Mouse (Mus musculus) liver, embryonic 14.5 days (tissue): Measurements from ENCODE around the gene Ctsl.

Experiments used
- CTCF ChIP-seq: IDR thresholded peaks from 2 replicates; pipeline ENCODE4 v1.5.1; 2016; ENCODE audit warnings: antibody characterized with exemption, low read depth, control low read depth
- EP300 ChIP-seq: IDR thresholded peaks from 2 replicates; pipeline ENCODE4 v1.6.1; 2016; ENCODE audit warnings: antibody characterized with exemption, low read depth

DNA sequence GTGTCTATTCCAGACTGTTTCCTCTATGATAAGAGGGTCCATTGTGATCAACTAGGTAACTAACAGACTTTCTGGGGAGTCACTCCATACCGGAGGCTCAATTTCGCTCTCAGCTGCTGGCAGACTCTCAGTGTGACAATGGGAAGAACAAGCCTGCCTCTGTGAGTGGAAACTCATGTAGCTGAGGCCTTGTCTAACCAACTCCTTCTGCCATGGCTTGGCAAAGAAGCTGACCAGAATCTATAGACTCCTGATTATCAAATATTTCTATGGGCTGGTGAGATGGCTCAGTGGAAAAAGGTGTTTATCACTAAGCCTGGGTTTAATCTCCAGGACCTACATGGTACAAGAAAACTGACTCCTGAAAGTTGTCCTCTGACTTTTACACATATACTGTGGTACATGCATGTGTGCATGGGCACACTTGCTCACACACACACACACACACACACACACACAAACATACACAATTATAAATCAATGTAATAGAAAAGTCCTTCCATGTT, 42.1 kb upstream of the Ctsl start:
- TF ChIP-seq CTCF (no peak), EP300 (peak; percentile 67)
